Mouse (Mus musculus) limb, embryonic 12.5 days (tissue): ENCODE measurements around the gene Nceh1. TPM values are rescaled to one million over a fixed set of nuclear protein-coding genes. Genes with fewer than 3 reads are reported as not detected.

Experiments
- ATAC-seq: fragments of 200-750 bp; cut with Nextera tagmentation; 2 replicates; pipeline ENCODE4 v1.8.0; 2017; ENCODE audit warnings: low read depth, moderate TSS enrichment; ENCODE audit not compliant: insufficient number of reproducible peaks, insufficient read depth, low FRiP score, low TSS enrichment
- H3K27ac ChIP-seq: fragments of 300-500 bp; sonication (generic); 2 replicates; pipeline ENCODE4 v1.5.1; 2016; ENCODE audit warnings: mild to moderate bottlenecking, moderate library complexity
- H3K27me3 ChIP-seq: fragments of 300-500 bp; sonication (generic); 2 replicates; pipeline ENCODE4 v1.6.1; 2016; ENCODE audit warnings: mild to moderate bottlenecking, moderate library complexity
- H3K36me3 ChIP-seq: fragments of 300-500 bp; sonication (generic); 2 replicates; pipeline ENCODE4 v1.6.1; 2016; ENCODE audit warnings: mild to moderate bottlenecking, moderate library complexity
- H3K4me1 ChIP-seq: fragments of 300-500 bp; sonication (generic); replicated peaks from 2 replicates; pipeline ENCODE4 v1.6.1; 2016
- H3K4me2 ChIP-seq: fragments of 300-500 bp; sonication (generic); 2 replicates; pipeline ENCODE4 v1.6.1; 2016; ENCODE audit warnings: mild to moderate bottlenecking, moderate library complexity
- H3K4me3 ChIP-seq: fragments of 300-500 bp; sonication (generic); replicated peaks from 2 replicates; pipeline ENCODE4 v1.5.1; 2016; ENCODE audit warnings: mild to moderate bottlenecking
- H3K9ac ChIP-seq: fragments of 300-500 bp; sonication (generic); replicated peaks from 2 replicates; pipeline ENCODE4 v1.6.1; 2016; ENCODE audit warnings: mild to moderate bottlenecking, moderate library complexity
- H3K9me3 ChIP-seq: fragments of 300-500 bp; sonication (generic); 2 replicates; pipeline ENCODE4 v1.6.1; 2016; ENCODE audit warnings: mild to moderate bottlenecking, moderate library complexity
- WGBS: fragments of 180-500 bp; shearing (Covaris S2); methylation state at CpG from one replicate; pipeline ENCODE4 v1.1.7; 2016; 5-methylcytosine and 5-hydroxymethylcytosine counted together
- polyA plus RNA-seq: library from polyadenylated mRNA; unstranded; fragments of >200 nt; fragmentation: Nextera tagmentation; extraction: Ambion mirVana; gene quantifications from 2 replicates; pipeline ENCODE4 v1.2.1, GENCODE M21; 2016

Nceh1 gene
- polyA plus RNA-seq, 1 experiment from 2014 or later = 3.0 TPM

DNA sequence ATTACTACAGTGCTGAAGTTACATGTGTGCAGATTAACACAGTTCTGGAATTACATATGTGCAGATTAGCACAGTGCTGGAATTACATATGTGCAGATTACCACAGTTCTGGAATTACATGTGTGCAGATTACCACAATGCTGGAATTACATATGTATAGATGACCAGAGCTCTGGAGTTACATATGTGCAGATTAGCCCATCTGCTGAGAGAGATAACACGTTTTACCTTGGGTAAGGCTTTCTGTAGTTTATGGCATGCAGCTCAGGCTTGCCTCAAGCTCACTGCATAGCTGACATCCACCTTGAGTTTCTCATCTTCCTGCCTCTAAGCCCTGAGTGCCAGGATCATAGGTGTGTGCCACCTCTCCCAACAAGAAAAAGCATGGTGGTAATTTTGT lies 52.2 kb downstream of the Nceh1 start:
- Histone ChIP-seq H3K9ac (no peak overlapping the region), H3K4me2 (no peak overlapping the region), H3K4me3 (no peak overlapping the region), H3K36me3 (no peaks in the 10 kb centered on the region), H3K9me3 (no peaks in the 10 kb centered on the region), H3K4me1 (no peaks in the 10 kb centered on the region), H3K27me3 (no peaks in the 10 kb centered on the region), H3K27ac (no peak overlapping the region)
- WGBS = 68% methylated on average over 1 of the region's 1 CpGs
- no peak for ATAC-seq

DNA sequence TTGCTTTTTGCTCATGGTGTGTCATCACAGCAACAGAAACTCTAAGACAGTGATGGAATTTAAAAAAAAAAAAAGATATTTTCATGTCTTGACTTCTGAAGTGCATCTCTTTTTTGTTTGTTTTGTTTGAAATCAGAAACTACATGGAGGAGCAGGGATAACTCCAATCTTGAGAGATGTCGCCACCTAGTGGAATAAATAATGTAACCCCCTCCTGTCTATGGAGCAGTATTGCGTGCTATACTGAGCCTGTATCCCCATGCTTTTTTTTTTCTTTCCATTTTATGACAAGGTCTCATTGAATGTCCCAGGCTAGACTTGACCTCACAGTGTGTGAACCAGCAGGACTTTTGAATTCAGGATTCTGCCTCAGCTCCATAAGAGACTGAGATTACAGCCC lies 54.5 kb downstream of the Nceh1 start:
- H3K9ac ChIP-seq = no peak overlapping the region
- H3K27ac ChIP-seq = no peak overlapping the region
- no peak overlapping the region for H3K4me3 ChIP-seq
- peaks cover 4% of the 10 kb centered on the region; the same call in 1 of the 2 replicates for H3K36me3 ChIP-seq
- H3K4me1 ChIP-seq = no peaks in the 10 kb centered on the region
- H3K9me3 ChIP-seq = no peaks in the 10 kb centered on the region
- no peaks in the 10 kb centered on the region for H3K27me3 ChIP-seq
- WGBS = 12% methylated on average over 2 of the region's 2 CpGs
- no peak overlapping the region for H3K4me2 ChIP-seq
- no peak for ATAC-seq

DNA sequence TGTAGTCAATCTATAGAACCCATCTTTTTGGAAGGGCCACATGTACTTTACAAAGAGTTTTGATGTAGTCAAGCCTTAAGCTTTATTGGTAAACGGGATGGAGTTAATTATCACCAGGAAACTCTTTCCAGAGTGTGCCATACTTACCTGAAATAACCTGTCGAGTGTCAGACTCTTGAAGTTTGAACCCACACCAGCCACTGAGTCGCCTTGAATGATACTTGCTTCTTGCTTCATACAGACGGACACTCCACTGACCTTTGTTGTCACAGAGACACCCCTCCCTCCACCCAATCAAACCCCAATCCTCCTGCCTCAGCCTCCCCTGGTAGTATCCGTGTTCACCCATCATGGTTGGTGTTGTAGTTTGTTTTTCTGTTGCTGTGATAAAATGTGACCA lies 55.8 kb downstream of the Nceh1 start:
- Histone ChIP-seq H3K9ac (no peak overlapping the region), H3K27ac (no peak overlapping the region), H3K27me3 (no peaks in the 10 kb centered on the region), H3K4me3 (no peak overlapping the region), H3K9me3 (no peaks in the 10 kb centered on the region), H3K36me3 (peaks cover 4% of the 10 kb centered on the region; the same call in 1 of the 2 replicates), H3K4me2 (no peak overlapping the region), H3K4me1 (no peaks in the 10 kb centered on the region)
- no peak for ATAC-seq
- WGBS = 72% methylated on average over 5 of the region's 5 CpGs

GRCm38 (mm10) chr3:27239568-27239967 lies 56.8 kb downstream of the Nceh1 start:
- 90% methylated on average over 16 of the region's 16 CpGs for WGBS
- no peak for ATAC-seq
- no peak overlapping the region for H3K27ac ChIP-seq
- no peaks in the 10 kb centered on the region for H3K4me1 ChIP-seq
- no peak overlapping the region for H3K4me3 ChIP-seq
- no peak overlapping the region for H3K9ac ChIP-seq
- no peaks in the 10 kb centered on the region for H3K9me3 ChIP-seq
- H3K4me2 ChIP-seq = no peak overlapping the region
- H3K36me3 ChIP-seq = peaks cover 4% of the 10 kb centered on the region; the same call in 1 of the 2 replicates
- no peaks in the 10 kb centered on the region for H3K27me3 ChIP-seq

DNA sequence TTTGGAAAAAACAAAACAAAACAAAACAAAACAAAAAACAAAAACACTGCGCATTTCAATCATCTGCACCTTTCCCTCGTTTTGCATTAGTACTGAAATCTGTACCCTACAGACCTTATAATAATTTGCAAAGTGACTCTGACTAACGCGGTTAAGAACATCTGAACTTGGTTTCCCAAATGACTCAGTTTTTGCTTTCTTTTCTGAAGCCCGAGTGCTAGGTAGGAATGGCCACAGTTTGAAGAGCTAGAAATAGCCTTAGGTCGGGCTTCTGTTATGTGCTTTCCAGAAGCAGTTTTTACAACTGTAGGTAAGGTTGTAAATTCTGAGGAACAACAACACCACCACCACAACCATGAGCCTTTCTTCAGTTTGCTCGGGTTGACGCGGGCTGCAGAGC lies 59.1 kb downstream of the Nceh1 start:
- Histone ChIP-seq H3K36me3 (peaks cover 4% of the 10 kb centered on the region; the same call in 1 of the 2 replicates), H3K27me3 (no peaks in the 10 kb centered on the region), H3K4me3 (no peak overlapping the region), H3K27ac (no peak overlapping the region), H3K9me3 (no peaks in the 10 kb centered on the region), H3K9ac (no peak overlapping the region), H3K4me2 (no peak overlapping the region), H3K4me1 (no peaks in the 10 kb centered on the region)
- WGBS = 82% methylated on average over 9 of the region's 9 CpGs
- no peak for ATAC-seq

DNA sequence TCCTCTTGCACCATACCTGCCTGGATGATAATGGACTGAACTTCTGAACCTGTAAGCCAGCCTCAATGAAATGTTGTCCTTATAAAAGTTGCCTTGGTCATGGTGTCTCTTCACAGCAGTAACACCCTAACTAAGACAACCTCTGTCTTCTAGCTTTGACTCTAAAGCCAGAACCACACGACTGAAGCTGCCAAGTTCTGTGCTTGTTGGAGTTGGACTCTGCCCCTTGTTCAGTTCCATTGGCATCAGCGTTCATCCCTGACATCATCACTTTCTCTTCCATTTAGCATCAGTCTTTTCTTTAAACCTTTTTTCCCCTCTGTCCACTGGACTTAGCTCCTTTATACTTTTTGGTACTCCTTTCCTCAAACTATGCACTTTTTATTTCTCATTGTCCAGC lies 63.4 kb downstream of the Nceh1 start:
- H3K4me1 ChIP-seq = no peaks in the 10 kb centered on the region
- 81% methylated on average over 2 of the region's 2 CpGs for WGBS
- peaks cover 3% of the 10 kb centered on the region; the same call in 1 of the 2 replicates for H3K36me3 ChIP-seq
- ATAC-seq = no peak
- H3K9me3 ChIP-seq = no peaks in the 10 kb centered on the region
- no peaks in the 10 kb centered on the region for H3K27me3 ChIP-seq
- no peak overlapping the region for H3K9ac ChIP-seq
- no peak overlapping the region for H3K4me3 ChIP-seq
- no peak overlapping the region for H3K4me2 ChIP-seq
- no peak overlapping the region for H3K27ac ChIP-seq

DNA sequence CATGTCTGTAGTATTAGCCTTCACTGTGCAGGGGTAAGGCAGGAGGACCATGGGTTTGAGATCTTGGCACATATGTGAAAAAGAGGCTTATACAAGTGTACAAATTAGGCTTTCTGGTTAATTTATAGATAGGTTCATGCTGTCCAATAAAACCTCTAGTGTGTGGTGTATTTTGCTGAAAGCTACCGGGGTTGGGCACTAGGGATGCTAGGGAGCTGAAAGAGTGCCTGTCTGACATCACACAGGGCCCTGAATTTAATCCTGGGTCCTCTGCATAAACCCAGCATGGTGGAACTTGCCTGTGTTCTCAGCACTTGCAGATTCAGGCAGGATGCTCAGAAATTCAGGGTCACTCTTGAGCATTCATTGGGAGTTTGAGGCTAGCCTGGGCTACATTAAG lies 65.0 kb downstream of the Nceh1 start:
- H3K36me3 ChIP-seq = no peaks in the 10 kb centered on the region
- no peaks in the 10 kb centered on the region for H3K9me3 ChIP-seq
- no peak for ATAC-seq
- H3K27me3 ChIP-seq = no peaks in the 10 kb centered on the region
- no peak overlapping the region for H3K27ac ChIP-seq
- WGBS = 68% methylated on average over 1 of the region's 1 CpGs
- H3K9ac ChIP-seq = no peak overlapping the region
- H3K4me3 ChIP-seq = no peak overlapping the region
- no peak overlapping the region for H3K4me2 ChIP-seq
- H3K4me1 ChIP-seq = no peaks in the 10 kb centered on the region

- H3K4me2 ChIP-seq = no peak overlapping the region
- H3K27me3 ChIP-seq = no peaks in the 10 kb centered on the region
- no peaks in the 10 kb centered on the region for H3K4me1 ChIP-seq
- H3K9me3 ChIP-seq = no peaks in the 10 kb centered on the region
- H3K4me3 ChIP-seq = no peak overlapping the region
- ATAC-seq = no peak
- H3K9ac ChIP-seq = no peak overlapping the region
- H3K27ac ChIP-seq = no peak overlapping the region
- no peaks in the 10 kb centered on the region for H3K36me3 ChIP-seq
- WGBS = 89% methylated on average over 9 of the region's 9 CpGs
These were observed 66.3 kb downstream of the Nceh1 start for GRCm38 (mm10) chr3:27249030-27249429.

- no peak overlapping the region for H3K4me3 ChIP-seq
- ATAC-seq = no peak
These were observed 68.2 kb downstream of the Nceh1 start for GRCm38 (mm10) chr3:27250936-27251335.

GRCm38 (mm10) chr3:27258461-27258860 lies 75.7 kb downstream of the Nceh1 start:
- H3K4me2 ChIP-seq = no peak overlapping the region
- no peak overlapping the region for H3K4me3 ChIP-seq
- no peaks in the 10 kb centered on the region for H3K27me3 ChIP-seq
- 91% methylated on average over 10 of the region's 10 CpGs for WGBS
- no peak overlapping the region for H3K9ac ChIP-seq
- no peaks in the 10 kb centered on the region for H3K36me3 ChIP-seq
- H3K27ac ChIP-seq = no peak overlapping the region
- ATAC-seq = no peak
- H3K9me3 ChIP-seq = peaks cover 3% of the 10 kb centered on the region; the same call in 1 of the 2 replicates
- no peaks in the 10 kb centered on the region for H3K4me1 ChIP-seq

More at GRCm38 (mm10) chr3:27250936-27251335, 68.2 kb downstream of the Nceh1 start:
- Histone ChIP-seq H3K9me3 (no peaks in the 10 kb centered on the region), H3K27me3 (no peaks in the 10 kb centered on the region), H3K36me3 (no peaks in the 10 kb centered on the region), H3K9ac (no peak overlapping the region), H3K4me1 (no peaks in the 10 kb centered on the region), H3K4me2 (no peak overlapping the region), H3K27ac (no peak overlapping the region)
- 48% methylated on average over 7 of the region's 7 CpGs for WGBS

DNA sequence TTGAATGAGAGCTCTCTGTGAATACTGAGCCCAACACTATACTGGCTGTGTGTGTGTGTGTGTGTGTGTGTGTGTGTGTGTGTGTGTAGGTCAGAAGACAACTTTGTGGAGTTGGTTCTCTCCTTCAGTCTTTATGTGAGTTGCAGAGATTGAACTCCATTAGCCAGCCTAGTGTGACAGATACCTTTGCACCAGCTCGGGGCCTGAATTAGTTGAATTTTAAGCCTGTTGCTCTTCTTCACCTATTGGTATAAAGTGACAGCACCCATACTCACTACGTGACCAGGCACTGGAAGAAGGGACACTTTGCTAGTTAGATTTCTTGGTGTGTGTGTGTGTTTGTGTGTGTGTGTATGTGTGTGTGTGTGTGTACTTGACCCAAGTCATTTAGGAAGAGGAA lies 77.6 kb downstream of the Nceh1 start:
- ATAC-seq = no peak
- 98% methylated on average over 2 of the region's 2 CpGs for WGBS

GRCm38 (mm10) chr3:27267327-27267726 lies 84.6 kb downstream of the Nceh1 start:
- H3K4me2 ChIP-seq = no peak overlapping the region
- no peak for ATAC-seq
- H3K27ac ChIP-seq = no peak overlapping the region
- H3K4me3 ChIP-seq = no peak overlapping the region
- H3K9me3 ChIP-seq = no peaks in the 10 kb centered on the region
- H3K36me3 ChIP-seq = no peaks in the 10 kb centered on the region
- WGBS = 88% methylated on average over 5 of the region's 5 CpGs
- peaks cover 10% of the 10 kb centered on the region; the same call in 1 of the 2 replicates for H3K4me1 ChIP-seq
- no peaks in the 10 kb centered on the region for H3K27me3 ChIP-seq
- H3K9ac ChIP-seq = no peak overlapping the region

More for the DNA sequence above, 77.6 kb downstream of the Nceh1 start:
- Histone ChIP-seq H3K4me2 (no peak overlapping the region), H3K4me3 (no peak overlapping the region), H3K27me3 (no peaks in the 10 kb centered on the region), H3K9ac (no peak overlapping the region), H3K27ac (no peak overlapping the region), H3K9me3 (peaks cover 3% of the 10 kb centered on the region; the same call in 1 of the 2 replicates), H3K36me3 (no peaks in the 10 kb centered on the region), H3K4me1 (no peaks in the 10 kb centered on the region)
